Mouse (Mus musculus) T-helper 2 cell (primary cell): ENCODE data around the gene Ehbp1.

Experiments
- in situ Hi-C: fragments of 300-600 bp; cut with MboI, MseI; formaldehyde crosslinking; loops from one replicate; pipeline ENCODE4 v1.15.1; 2025; ENCODE audit warnings: high pct_unique_total_duplicates

Ehbp1 gene

DNA sequence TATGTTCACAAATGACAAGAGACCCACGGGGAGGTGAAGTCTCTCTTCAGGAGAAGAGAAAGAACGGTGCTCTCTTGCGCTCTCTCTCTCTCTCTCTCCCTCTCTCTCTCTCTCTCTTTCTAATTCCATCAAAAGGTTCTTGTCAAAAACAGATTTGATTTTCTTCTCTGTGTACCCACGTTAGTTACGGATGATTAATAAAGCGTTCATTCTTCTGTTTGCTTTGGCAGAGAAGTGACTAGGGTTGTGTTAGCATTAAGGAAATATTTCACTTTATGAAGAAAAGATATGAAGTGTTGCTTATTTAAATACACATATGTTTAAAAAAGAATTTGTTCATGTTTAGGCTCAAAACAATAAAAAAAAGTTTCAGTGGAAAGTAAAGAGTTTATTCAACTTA, 143.7 kb downstream of the Ehbp1 start:
- in situ Hi-C loops, result no loop called here

- in situ Hi-C loops, result no loop called here
Observed at GRCm38 (mm10) chr11:22197935-22198334, 144.2 kb downstream of the Ehbp1 start.

DNA sequence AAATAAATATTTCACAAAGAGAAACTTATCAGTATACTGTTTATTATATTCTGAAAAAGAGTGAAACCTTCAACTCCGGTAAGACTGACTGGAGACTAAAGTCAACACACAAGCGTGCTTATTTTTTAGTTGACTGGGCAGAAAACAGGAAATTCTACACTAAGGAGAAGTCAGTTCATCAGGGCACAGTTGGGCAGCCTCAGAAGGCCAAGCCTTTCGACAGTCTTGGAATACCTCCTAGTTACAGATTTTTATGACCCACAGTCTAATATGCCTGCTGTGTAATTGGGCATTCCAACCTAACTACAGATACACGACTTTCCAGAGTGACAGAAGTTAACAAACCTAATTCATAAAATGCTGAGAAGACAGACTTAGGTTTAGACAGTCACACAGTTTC, 145.3 kb downstream of the Ehbp1 start:
- in situ Hi-C loops, result no loop called here

DNA sequence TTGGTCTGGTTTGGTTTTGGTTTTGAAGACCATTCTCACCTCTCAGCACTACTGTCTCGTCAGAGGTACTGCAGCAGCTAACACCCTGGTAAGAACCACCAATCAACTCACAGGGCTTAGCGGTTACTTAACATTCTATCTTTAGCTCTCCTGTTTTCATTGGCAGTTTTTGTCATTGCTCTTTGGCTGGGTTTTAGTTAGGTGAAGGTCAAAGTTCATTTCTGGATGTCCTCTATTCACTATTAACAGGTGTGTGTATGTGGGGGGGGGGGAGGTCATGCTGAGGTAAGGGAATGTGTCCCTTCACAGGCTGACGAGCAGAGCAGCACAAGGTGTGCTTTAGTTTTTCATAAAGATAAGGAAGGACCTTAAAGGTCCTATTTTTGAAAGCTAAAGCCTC, 147.5 kb downstream of the Ehbp1 start:
- in situ Hi-C loops, result no loop called here

DNA sequence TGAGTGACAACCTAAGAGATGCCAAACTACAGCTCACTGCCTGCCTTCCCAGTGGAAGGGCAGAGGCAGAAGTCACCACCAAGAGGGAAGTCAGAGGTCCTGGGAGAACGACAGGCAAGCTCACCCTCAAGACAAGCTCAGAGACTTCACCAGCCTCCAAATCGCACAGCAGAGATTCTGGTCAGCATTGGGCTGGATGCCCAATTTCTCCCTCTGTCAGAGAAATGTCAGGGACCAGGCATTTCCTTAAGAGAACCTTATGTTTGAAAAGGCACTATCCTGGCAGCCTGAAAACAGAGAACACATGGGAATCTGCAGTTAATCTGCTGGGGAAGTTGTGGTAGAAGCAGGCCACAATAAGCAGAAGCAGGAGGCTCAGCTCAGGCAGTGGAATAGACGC, 151.5 kb downstream of the Ehbp1 start:
- in situ Hi-C loops, result no loop called here

DNA sequence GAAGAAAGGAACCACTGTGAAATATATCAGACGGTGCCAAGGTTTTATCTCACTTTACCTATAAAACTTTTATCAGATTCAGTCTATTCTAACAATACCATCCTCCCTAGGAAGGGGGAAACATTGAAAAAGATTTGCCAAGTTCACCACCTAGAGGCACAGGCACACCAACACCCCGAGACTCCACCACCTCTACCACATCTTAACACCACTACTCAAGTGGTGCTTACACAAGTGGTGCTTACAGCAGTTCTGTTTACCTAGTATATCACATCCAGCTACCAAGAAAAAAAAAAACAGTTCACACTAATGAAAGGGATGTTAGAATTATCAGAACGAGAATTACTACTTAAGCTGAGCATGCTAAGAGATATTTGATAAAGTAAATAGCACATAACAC, 152.1 kb downstream of the Ehbp1 start:
- in situ Hi-C loops, result no loop called here

DNA sequence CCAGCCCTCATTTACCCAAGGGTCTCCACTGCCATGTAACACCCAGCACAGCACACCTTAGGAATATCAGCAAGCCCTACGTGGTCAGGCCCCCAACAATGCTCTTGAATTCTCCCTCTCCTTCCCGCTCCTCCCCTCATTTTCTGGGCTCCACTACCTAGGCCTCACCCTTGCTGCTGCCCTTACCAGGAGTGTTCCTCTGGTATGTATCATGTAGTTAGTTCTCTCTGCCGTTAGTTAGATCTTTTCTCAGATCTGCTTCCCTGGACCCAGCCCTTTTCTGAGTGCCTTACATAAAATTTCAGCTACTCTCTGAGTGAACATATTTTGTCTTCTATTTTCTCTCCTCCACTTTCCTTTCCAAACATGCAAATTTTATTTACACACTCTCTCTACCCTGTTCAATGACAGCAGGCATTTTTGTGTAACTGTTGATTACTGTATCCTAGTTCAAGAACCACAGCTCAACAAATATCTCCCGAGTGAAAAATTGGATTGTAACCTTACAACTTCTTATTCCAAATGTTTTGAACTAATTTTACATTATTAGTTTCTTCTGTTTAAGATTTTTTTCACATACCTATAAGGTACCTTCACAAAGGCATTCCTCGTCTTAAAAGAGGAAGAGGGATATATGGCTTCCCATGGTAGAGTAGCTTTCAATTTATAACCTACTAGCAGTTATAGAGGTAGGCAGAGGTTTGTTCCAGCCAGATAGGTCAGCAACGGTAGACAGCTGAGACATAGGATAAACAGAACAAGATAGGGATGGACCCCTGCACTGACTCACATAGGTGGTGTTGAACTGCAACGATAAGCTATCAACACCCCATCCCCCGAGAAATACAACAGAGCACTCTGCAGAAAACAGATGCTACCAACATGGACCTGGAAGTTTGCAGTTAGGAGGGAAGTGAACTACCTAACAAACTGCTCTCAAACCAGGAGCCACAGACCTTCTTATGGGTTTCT, 160.3 kb downstream of the Ehbp1 start:
- in situ Hi-C loops, result no loop called here

DNA sequence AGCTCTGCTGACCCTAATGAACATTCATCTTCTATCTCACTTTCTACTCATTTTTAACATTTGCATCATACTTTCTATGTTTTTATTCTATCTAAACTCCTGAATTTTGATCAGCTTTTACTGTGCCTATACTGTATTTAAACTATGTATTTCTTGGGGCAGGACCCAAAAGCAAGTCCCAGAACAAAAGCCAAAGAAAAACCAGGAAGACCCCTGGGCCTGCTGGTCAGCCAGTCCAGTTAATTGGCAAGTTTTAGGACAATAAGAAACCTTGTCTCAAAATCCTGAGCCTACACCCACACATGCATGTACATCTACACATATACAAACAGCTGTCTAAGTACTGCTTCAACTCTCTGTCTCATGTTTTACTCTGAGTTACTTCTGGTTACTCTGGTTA, 161.9 kb downstream of the Ehbp1 start:
- in situ Hi-C loops, result no loop called here

DNA sequence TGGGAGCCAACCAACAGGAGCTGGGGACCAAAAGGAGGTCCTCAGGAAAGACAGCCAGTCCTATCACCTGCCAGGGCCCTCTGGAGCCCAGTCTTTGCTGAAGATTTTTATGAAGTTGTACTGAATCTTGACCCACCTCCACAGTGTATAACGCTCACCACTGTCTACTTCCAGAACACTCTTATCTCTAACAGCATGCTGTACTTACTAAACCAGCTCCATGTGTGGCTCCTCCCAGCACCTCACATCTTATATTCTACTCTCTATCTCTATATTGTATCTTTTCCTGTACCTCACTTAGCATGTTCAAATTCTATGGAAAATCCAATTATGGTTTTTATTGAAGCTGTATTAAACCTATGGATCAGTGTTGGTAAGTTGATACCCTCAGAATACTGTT, 163.5 kb downstream of the Ehbp1 start:
- in situ Hi-C loops, result no loop called here

GRCm38 (mm10) chr11:22174311-22174710, 167.8 kb downstream of the Ehbp1 start:
- in situ Hi-C loops, result no loop called here

- in situ Hi-C loops, result no loop called here
Observed at GRCm38 (mm10) chr11:22170962-22171638, 171.0 kb downstream of the Ehbp1 start.

GRCm38 (mm10) chr11:22157882-22158281, 184.2 kb downstream of the Ehbp1 start:
- in situ Hi-C loops, result no loop called here

GRCm38 (mm10) chr11:22156182-22156581, 185.9 kb downstream of the Ehbp1 start:
- in situ Hi-C loops, result no loop called here

DNA sequence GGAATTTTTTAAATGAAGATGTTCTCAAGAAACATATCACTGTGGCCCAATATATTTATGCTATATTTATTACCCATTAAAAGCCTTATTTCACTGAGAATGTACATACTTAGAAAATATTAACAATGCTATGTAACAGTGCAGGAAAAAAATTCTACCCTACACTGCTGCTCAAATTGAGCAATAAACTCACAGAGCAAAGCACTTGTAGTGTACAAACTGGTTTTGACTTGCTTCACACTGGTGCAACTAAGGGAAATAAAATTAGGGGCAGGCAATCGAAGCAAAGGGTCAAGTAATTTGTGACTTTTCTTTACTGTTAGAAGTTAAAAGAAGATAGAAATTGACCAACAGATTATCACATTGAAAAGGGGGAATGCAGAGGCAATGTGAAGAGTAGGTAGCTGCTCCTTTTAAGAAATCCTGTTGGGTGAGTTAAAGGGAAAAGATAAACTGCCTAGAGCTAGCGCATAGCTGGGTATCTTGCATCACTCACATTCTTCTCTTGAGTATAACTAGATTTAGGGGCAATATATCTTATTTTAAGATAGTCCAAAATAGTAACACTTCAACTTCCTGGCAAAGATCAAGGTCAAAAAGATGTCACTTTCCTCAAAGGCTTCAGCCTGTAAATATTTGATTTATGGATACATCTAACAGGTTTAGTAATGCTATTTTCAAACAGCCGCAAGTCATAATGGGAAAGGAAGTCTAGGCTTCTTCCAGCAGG, 186.6 kb downstream of the Ehbp1 start:
- in situ Hi-C loops, result no loop called here

GRCm38 (mm10) chr11:22154501-22155294, 187.4 kb downstream of the Ehbp1 start:
- in situ Hi-C loops, result no loop called here

GRCm38 (mm10) chr11:22140737-22141136, 201.4 kb downstream of the Ehbp1 start:
- in situ Hi-C loops, result no loop called here

DNA sequence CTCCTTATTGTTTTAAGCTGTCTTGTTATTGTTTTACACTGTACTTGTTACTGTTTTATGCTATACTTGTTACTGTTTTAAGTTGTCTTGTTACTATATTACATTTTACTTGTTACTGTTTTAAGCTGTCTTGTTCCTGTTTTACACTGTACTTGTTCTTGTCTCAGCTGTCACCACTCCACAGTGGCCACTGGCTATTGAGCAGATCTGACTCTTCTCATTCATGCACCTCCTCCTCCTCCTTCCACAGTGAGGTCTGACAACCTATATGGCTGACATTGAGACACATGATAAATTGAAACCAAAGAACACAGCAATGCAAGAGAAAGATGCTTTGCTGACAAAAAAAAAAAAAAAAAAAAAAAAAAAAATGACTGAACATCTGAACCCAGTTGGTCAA, 203.6 kb downstream of the Ehbp1 start:
- in situ Hi-C loops, result no loop called here

DNA sequence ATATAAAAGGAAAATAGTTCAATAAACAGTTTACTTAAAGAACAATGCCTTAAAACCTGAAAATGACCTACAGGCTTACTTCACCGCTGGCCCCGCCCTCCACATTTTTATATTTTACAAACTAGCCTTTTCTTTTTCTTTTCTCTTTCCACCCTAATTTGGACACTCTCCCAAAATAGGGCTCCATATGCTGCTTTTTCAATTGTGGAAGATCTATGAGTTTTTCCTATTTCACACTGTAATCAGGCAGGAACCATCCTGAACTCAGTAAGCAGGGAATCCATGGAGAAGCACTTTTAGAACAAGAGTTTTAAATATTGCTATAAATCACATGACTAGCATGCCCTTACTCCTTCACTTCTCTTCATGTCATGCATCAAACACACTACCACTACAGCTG, 216.9 kb downstream of the Ehbp1 start:
- in situ Hi-C loops, result no loop called here

GRCm38 (mm10) chr11:22118853-22119252, 223.2 kb downstream of the Ehbp1 start:
- in situ Hi-C loops, result no loop called here

- in situ Hi-C loops, result no loop called here
Observed at GRCm38 (mm10) chr11:22112161-22112560, 229.9 kb downstream of the Ehbp1 start.

GRCm38 (mm10) chr11:22089346-22089745, 252.7 kb downstream of the Ehbp1 start:
- in situ Hi-C loops, result no loop called here
